Mouse (Mus musculus): ENCODE measurements at regions not wholly inside any gene's neighbourhood (a gene's known extent, or its start where the extent isn't known, plus 50 kb on each side); places are given as distances from the start of the nearest gene placed in this dataset.
A peak's percentile ranks its signal among the peaks of the same experiment; 100 is the strongest.
"Not testable (repeated sequence)": the region's sequence is repeated elsewhere in the genome, so short reads cannot be mapped to it uniquely, and the experiment has no call there.

DNA sequence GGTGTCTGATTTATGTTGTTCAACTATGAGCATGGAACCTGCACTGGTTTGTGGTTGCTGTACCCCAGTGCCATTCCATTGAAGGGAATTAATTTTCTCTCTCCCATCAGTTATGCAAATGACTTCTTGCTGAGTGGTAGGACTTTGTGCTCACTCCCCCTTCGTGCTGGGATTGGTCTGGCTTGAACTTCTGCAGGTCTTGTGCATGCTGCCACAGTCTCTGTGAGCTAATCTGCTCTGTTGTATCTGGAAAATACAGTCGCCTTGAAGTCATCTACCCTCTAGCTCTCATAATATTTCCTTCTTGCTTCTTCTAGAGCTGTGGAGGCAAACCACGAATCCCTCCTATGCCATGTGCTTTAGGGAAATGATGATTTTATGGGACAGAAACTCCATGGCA is 243.6 kb upstream of the Dpp6 start:
- DNase-seq (ENCODE audit: low spot score in 2 of 2): no peak

DNA sequence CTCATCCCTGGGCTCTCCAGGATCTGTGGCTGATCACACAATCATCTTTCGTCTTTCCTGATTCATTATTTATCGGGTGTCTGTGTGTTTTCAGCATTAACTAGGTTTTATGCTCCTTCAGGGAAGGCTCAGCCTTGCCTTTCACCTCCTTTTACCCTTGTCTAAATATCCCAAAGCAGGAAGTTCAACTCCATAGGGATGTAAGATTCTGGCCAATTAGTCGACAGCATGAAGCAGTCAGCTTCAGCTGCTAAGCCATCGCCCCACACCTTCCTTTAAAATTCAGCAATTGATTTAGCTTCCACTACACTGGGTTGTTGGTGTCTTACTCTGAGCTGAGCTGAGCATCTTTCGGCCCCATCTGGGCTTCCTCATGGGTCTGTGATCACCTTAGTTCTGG is 230.9 kb upstream of the Dpp6 start:
- no peak for DNase-seq (ENCODE audit: low spot score in 2 of 2)

DNA sequence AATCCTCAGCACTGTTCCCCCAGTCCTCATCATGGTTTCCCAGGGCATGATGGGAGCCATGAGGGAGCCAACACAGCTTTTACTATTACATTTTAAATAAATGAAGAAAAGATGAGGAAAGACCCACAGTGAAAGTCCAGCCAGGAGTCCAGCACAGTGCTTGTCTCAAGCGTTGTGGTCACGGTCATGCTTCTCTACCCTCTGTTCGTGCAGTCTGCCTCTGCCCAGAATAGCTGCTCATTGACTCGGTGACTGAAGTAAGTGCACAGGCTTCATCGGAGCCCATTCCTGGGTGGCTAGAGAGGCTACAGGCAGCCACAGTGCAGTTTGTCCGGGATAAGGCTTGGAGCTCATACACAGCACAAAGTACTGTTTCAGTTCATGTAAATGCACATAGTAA is 226.1 kb upstream of the Dpp6 start:
- DNase-seq (ENCODE audit: low spot score in 2 of 2): no peak

DNA sequence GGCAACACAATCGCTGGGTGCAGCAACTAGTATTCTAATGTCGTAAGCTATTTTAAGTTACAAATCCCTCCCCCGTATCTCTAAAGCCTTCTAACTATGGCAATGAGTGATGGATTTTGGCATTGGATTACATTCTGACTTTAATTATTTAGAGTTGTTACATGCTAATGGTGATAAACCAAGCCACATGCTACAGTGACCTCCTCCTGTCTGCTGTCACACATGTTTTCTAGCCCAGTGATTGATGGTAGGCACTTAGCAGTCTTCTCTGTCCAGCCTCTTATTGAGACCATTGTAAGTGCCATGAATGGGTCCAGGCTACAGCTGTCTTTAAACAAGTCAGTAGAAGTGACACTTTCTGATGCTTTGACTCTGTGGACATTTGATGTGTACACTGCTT is 224.7 kb upstream of the Dpp6 start:
- DNase-seq (ENCODE audit: low spot score in 2 of 2): no peak

DNA sequence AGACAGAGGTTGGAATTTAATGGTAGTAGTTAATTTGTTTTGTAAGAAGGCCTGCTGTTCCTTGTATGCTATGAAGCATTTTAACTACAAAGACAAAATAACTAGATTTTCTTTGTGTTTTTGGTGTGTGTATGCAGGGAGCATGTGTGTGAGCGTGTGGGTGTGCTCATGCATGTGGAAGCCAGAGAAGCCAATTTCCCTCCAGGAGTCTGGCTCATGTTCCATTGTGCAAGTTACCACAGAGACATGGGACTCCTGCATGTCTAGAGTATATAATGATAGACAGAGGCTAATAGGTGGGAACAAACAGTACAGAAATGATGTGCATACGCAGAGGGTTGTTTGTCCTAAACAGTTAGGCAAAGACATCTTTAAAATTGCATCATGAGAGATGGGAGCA is 219.0 kb upstream of the Dpp6 start:
- no peak for DNase-seq (ENCODE audit: low spot score in 2 of 2)

DNA sequence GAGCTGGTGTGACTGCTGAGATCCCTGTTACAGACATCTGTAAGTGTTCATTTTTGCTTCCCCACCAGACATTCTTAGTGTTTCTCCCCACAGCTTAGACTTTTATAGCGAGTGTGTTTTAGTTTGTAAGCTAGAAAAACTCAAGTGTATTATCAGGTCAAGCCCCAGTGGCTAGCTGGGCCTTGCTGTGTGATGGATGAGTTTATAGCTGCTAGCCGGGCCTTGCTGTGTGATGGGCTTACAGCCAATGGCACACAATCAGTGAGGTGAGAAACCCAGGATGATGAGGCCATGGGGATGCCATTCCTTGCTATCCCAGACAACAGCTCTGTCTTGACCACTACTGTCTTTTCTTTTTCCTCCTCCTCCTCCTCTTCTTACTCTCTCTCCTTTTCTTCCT is 197.7 kb upstream of the Dpp6 start:
- DNase-seq (ENCODE audit: low spot score in 2 of 2): no peak

DNA sequence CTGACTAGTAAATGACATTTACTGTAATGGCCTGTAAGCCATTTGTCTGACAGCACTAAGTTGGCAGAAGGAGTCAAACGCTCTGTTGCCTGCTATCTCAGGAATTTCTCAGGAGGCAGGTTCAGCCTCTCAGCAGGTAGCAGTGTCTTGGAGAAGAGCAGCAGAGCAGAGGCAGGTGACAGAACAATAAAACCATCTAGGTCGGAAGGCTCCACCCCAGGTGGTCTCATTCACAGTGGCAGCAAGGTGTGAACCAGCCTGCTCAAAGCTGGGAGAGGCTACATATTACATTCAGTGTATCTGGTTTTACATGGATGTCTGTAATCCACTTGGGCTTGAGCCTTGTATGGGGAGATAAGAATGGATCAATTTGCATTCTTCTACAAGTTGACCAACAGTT is 194.9 kb upstream of the Dpp6 start:
- no peak for DNase-seq (ENCODE audit: low spot score in 2 of 2)

DNA sequence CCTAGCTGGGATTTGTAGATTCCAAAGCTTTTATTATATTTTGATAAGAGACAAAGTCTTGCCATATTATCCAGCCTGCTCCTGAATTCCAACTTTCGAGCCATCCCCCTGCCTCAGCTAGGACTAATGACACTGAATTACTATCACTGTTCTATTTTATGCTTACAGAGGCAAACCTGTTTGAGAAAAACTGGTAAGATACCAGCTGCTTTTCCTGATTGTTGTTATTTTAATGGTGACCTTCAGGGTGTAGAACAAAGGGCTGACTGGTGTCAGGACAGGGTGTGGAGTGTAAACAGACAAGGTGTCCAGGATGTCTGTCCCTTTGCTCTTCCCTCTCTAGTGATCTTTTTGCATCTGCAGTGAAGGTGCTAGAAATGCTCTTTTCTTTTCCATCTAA is 145.5 kb upstream of the Dpp6 start:
- DNase-seq (ENCODE audit: low spot score in 2 of 2): no peak

DNA sequence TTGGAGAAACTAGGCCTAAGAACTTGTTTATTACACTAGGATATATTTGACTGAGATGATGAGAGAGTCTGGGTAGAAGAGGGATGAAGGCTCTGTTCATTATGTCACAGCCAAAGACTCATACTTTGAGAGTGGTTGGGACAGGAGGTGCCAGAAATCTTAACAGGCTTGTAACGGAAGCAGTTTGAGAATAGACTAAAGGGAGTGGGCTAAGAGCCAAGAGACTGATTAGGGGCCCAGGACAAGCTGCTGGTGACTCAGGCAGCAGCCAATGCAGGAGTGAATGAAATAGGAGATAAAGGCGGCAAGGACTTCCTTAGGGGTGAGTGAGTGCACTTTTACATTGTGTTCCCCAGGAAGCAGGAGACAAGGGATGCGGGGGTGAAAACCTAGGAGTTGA is 127.2 kb upstream of the Dpp6 start:
- DNase-seq (ENCODE audit: low spot score in 2 of 2): no peak

DNA sequence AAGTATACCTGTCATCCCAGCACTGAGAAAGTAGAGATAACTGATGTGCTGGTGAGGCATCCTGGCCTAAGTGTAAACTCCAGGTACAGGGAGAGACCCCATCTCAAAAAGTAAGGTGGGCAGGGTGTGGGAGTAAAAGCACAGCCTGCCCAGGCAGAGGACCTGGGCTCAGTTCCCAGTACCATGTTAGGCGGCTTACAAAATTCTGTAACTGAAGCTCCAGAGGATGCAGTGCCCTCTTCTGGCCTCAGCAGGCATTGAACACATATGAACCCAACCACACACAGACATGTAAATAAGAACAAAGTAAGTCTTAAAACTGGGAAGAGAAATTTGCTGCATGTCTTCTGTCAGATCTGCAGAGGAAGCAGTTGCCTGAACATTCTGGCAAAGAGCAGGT is 125.9 kb upstream of the Dpp6 start:
- no peak for DNase-seq (ENCODE audit: low spot score in 2 of 2)

DNA sequence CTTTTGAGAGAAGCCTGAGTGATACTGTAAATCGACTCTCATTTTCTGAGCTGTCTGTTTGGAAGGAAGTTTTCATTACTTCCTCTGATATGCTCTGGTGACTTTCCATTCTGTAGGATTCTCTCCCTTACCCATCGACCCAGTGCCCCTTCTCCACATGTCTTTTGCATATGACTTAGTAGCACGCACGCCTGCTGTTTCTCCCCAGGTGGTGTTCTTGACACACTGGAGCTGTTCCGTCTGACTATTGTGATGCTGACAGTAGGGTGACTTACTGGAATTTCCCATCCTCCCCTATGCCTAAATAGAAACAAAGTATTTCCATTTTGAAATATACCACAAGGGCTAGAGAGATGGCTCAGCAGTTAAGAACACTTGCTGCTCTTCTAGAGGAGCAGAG is 125.0 kb upstream of the Dpp6 start:
- DNase-seq (ENCODE audit: low spot score in 2 of 2): no peak

DNA sequence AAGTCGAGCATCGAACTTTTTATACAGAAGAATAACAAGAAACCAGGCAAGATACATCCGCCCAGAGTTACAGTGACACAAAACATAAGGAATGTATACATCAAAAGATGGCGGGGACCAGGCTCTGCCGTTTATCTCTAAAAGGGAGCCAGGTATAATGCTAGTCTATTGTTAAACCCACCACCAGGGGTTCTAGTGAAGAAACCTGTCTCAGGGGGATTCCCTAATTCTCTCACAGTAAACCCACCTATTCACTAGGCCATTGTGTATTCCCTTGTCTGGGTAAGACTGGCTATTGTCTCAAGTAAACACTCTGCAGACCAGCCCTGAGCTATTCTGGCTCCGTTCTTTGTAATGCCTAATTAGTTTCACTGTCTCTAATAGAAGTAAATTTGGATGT is 113.4 kb upstream of the Dpp6 start:
- not testable (repeated sequence) for DNase-seq (ENCODE audit: low spot score in 2 of 2)

DNA sequence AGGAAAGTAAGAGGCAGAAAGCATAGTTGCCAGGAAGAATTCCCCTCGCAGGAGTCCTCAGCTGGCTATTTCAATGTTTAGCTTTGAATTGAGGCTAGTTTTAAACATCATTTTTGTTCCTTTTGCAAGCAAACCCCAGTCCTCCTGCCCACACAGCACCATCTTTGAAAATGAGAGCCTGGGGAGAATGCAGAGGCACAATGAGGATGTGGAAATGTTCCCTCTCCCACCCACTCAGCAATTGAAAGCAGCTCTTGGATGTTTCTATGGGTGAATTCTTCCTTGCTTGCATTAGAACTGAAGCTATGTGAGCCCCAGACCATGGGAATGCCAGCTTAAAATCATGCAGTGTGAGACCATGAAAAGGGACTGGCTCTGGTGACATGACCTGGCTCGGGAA is 109.3 kb upstream of the Dpp6 start:
- DNase-seq (ENCODE audit: low spot score in 2 of 2): peak in 1 of 2 experiments; percentile 26

DNA sequence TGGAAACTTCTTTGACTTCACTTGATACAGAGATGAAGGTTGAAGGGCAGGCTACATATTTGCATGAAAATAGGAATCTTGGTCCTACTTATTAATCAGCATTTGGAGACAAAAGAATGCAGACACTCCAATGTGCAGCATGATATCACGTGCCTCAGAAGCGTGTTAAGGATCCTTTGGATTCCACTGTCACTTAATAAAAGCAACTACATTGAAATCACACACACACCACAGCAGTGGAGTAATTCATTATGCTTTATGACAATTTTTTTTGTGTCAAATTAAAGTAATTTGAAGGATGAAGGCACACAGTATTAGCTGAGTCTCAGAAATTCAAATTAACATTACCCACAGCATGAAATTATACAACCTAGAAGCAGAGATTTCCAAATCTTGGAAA is 92.5 kb upstream of the Dpp6 start:
- DNase-seq (ENCODE audit: low spot score in 2 of 2): no peak

DNA sequence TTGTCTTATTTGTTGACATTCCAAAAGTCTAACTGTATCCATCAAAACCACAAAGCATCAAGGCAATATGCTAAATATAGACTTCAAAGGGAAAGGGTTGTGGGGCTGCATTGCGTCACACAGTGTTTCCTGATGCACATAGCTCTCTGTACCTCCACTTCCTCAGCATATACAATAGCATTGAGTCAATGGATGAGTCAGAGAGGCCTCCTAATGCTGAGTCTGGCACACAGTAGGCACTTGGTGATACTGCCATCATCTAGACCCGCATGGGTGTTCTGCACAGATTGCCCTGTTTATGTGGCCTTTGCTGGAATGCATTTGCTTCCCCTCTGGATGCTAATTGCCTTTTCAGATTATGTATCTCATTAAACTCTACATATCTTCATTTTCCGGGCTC is 91.0 kb upstream of the Dpp6 start:
- no peak for DNase-seq (ENCODE audit: low spot score in 2 of 2)

DNA sequence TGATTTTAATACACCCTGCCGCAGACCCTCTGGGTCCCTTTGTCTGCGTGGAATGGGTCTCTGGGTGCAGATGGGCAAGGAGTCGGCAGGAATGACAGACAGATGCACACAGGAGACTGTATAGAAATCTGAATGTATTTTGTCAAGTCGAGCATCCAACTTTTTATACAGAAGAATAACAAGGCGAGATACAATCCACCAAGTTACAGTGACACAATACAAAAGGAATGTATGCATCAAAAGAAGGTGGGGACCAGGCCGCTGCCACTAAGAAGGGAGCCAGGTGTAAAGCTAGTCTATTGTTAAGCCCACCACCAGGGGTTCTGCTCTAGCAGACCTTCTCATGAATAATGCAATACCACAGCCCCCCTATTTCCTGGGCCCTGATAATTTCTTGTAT is 65.8 kb upstream of the Dpp6 start:
- DNase-seq (ENCODE audit: low spot score in 2 of 2): not testable (repeated sequence)

DNA sequence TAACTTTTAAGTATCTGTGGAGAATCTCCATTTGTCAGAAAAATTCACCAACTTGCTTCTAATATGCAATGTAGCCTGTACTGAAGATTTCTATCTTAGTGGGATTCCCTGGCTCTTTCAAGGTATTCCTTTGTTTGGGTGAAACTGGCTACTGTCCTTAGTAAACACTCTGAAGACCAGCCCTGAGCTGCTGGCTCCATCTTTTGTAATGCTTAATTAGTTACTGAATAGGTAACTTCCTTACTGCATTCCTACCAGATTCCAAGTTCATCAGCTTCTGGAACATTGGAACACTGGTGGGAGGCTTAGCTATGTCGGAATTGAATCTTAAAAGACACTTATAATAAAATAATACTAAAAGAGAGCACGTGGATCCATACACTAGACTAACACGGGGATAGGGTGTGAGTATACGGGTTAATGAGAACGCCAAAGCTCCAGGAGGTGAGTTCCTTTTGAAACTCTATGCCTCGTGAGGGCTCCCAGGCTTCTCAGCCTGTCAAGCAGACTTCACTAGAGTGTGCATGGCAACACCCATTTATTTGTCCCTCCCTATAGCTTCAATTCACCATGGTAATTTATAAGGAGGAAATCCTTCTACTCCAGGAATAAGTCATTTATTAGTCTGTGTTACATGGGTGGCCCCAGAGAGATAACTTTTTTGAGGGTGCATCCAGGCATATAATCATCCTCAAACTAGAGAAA is 65.2 kb upstream of the Dpp6 start:
- not testable (repeated sequence) for DNase-seq (ENCODE audit: low spot score in 2 of 2)

DNA sequence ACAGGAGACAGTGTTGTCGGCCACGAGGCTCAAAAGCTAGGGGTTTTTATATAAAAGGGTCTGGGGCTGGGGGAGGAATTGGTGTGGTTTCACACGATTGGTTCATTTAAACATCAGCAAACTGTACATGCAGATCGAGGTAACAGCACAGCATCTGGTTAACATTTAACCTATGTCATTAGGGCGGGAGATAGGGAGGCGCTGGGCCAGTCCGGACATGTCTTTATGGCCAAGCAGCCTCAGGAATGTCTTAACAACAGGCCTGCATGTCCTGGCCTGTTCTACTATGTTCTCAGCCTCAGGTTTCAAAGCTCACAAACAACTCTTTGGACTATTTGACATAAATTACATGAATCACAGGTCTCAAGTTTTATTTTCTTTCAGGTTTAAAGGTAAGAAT is 62.9 kb upstream of the Dpp6 start:
- not testable (repeated sequence) for DNase-seq (ENCODE audit: low spot score in 2 of 2)

Measured in frontal cortex, postnatal 25 days (tissue).